In genomic region chr17:9905501-9906462, GRCm38 (mm10) we compare ENCODE assay signal across 8 mouse cellular contexts.
DNase-seq lines count a peak whose midpoint lies in the region; ATAC-seq lines count a peak whose summit lies in the region.

No protein-coding gene starts in this region.

- H3K27me3 ChIP-seq in lung, embryonic 16.5 days (ENCODE audit: control insufficient read depth, insufficient read depth, low read depth, low read length) = no peaks in the 10 kb centered on the region

- peaks cover 28% of the 10 kb centered on the region for H3K4me1 ChIP-seq in lung, embryonic 16.5 days (replicated peaks; ENCODE audit: control insufficient read depth, insufficient read depth, low read length)

- no peaks in the 10 kb centered on the region for H3K9me3 ChIP-seq in lung, embryonic 16.5 days (ENCODE audit: control insufficient read depth, low read length)

- peak; percentile 73 for ATAC-seq in lung, embryonic 16.5 days (ENCODE audit: low read depth)

- WGBS in lung, embryonic 16.5 days = 5% methylated on average over 12 of the region's 12 CpGs

- no peaks in the 10 kb centered on the region for H3K36me3 ChIP-seq in lung, embryonic 16.5 days (ENCODE audit: control insufficient read depth, insufficient read depth, low read length)

- H3K4me2 ChIP-seq in lung, embryonic 16.5 days (ENCODE audit: low read depth, low read length) = peak overlapping the region; percentile 49

- H3K9ac ChIP-seq in lung, embryonic 16.5 days (ENCODE audit: low read length) = peak overlapping the region; percentile 26; the same call in 1 of the 2 replicates

- H3K4me3 ChIP-seq in lung, embryonic 16.5 days (ENCODE audit: low read length) = peak overlapping the region; percentile 17; the same call in 1 of the 2 replicates

- DNase-seq in adrenal gland, postnatal 10 days = peak; percentile 35
- DNase-seq in adrenal gland, adult 2 months = no peak
- peak; percentile 35 for DNase-seq in cerebellum, adult 9-10 months
- peak; percentile 58 to 78 for DNase-seq in frontal cortex, adult 2 months (ENCODE audit: extremely low spot score in 1 of 2, low spot score in 1 of 2)
- peak; percentile 19 to 33 for DNase-seq in kidney, postnatal 36 days
- peak; percentile 66 to 70 for DNase-seq in right cerebral cortex, postnatal 36 days (ENCODE audit: low spot score in 2 of 2)
- no peak for DNase-seq in urinary bladder, adult 18-20 months (ENCODE audit: low spot score in 2 of 2)

- peak overlapping the region; percentile 84 for H3K27ac ChIP-seq in lung, embryonic 16.5 days (ENCODE audit: low read length)

Comparison
In these comparisons a context has a peak if more than half of its experiments do, and no peak if none do; other contexts are left out.
1. DNase-seq: peak in adrenal gland, postnatal 10 days (single experiment), cerebellum, adult 9-10 months (single experiment), frontal cortex, adult 2 months (2 of 2), kidney, postnatal 36 days (2 of 2) and right cerebral cortex, postnatal 36 days (2 of 2); none in adrenal gland, adult 2 months (single experiment) and urinary bladder, adult 18-20 months (0 of 2).